Mouse (Mus musculus) frontal cortex, postnatal 25 days (tissue): ENCODE data around the gene Olfr573-ps1.

Experiments used
- DNase-seq, 2 experiments: peaks; one replicate each; pipeline ENCODE4 v3.0.0; 2022; ENCODE audit warnings: low spot score in 2 of 2

Gene Olfr573-ps1

DNA sequence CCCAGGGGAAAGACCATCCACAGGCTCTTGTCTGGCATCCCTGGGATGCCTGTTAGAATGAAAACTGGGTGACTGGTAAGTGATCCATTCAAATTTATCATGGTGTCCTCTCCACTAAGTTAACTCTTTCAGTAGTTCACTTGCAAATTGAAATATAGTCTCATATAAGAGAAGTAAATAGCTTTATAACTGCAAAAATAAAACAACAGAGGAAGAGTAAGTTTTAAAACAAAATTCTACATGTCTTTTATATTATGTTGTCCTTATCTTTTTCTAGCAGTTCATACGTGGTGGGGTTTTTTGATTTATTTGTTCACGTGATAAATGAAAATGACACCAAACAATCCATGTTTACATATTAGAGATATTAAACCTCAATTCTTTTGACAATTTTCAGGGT lies at the start of gene Olfr573-ps1:
Gene Olfr573-ps1 (minus strand): TSS at position 101 of the 400 bp plus-strand sequence.
- no peak for DNase-seq

DNA sequence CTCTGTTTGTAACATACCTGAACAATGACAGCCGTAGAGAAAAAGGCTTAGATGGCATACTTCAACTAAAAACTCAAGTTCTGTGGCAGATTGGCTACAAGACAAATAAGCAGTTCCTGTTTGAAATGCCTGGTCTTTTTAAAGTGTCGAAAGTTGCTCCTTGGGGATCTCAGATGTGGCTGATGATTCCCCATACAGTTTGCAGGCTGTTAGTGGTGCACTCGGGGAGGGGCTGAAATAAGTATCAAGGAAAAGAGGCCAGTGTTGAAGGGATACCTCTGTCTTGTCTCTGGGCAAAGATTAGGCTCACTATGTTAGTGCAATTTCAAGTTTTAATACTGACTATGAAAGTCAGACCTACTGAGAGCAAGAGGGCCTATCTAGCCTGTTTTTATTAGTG lies 46.8 kb upstream of the Olfr573-ps1 start, which contains the start of gene Olfr578:
Gene Olfr578 (minus strand): TSS at position 101 of the 400 bp plus-strand sequence.
- no peak for DNase-seq

DNA sequence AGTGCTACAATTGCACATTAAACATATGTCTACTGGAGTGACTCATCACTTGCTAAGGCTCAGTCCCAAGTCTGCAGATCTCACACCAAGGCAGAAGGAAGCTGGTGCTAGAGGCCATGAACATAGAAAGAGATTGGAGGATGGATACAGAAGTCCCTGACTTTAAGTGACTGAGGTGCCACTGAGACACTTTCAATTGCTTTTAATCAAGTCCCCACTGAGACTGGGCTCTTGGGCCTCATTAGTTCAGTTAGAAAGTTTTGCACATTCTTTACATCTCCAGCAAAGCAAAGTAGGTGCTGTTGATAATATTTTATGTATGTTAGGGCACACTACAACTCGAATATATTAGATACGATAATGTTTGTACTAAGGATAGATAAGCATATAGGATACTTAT lies 33.5 kb upstream of the Olfr573-ps1 start, which contains the start of gene Olfr577:
Gene Olfr577 (minus strand): TSS at position 101 of the 400 bp plus-strand sequence.
- no peak for DNase-seq

DNA sequence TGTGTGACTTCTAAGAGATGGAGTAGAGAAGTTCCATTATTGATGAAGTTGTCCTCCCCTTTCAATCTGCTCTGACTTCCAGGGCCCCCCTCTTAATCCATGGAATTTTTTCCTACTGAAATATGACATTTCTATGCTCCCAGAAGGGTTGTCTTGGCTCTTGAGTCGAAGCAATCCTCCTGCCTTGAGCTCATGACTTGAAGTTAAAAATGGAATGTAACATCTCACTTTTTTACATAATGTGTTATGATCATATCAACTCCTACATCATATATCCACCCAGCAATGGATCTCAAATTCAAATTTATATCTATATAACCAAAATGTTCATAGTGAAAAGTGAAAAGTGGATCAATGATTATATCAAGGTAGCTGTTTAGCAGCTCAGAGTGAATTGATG lies 32.0 kb upstream of the Olfr573-ps1 start:
- DNase-seq = no peak

DNA sequence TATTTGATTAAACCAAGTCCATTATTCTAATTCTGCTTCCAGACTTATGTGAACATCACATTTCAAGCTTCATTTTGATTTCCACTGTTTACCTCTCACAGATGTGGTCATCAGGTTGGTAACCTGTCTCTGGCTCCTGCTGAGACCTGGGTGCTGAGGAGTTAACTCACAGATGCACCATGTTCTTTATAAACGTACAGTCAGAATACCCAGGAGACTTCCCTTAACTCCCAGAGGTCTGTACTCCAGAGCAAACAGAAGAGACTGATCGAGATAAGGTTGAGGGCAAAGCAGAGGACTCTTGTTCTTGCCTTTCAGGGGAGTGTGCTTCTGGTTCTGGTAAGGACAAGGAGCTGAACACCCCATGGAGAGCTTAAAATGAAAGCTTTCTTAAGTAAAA lies 20.0 kb upstream of the Olfr573-ps1 start, which contains the start of gene Olfr576:
Gene Olfr576 (plus strand): TSS at position 301 of the 400 bp plus-strand sequence.
- no peak for DNase-seq

DNA sequence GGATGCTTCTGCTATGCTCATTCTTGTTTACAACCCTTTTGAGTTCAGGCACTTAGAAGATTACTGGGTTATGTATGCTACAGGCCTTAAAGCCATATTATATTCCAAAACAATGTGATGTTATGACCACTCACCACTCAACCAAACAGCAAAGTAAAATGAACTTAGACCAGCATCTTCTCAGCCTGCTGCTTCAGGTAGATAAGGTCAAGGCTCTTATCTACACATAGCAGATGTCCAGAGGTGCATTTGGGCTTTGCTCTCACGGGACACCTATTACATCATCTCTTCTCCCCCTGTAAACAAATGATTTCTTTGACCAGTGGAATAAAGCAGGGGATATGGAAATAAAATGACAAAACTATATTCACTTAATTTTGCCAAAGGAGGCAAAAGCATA lies 16.2 kb upstream of the Olfr573-ps1 start, which contains the start of gene Olfr575:
Gene Olfr575 (minus strand): TSS at position 183 of the 400 bp plus-strand sequence.
- DNase-seq = no peak

- DNase-seq = no peak
These were observed 15.8 kb upstream of the Olfr573-ps1 start for GRCm38 (mm10) chr7:102958137-102958536.

GRCm38 (mm10) chr7:102950732-102951131 lies 8.4 kb upstream of the Olfr573-ps1 start:
- DNase-seq = no peak

DNA sequence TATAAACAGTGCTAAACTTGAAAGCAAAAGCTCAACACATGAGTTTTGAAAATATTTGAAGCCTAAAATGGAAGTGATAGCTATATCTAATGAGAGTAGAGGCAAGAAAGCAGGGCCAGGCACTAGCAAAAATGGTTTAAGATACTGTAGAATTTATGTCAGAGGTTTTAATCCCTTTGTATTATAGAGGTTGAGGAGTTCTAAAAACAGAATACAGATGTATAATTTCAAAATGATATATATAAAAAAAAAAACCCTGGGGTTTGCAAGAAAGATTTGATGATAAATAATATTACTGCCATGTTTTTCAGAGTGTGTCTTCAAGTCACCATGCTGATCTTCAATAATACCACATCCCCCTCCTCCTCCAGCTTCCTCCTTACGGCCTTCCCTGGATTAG lies 5.8 kb upstream of the Olfr573-ps1 start, which contains the start of gene Olfr574:
Gene Olfr574 (plus strand): TSS at position 301 of the 400 bp plus-strand sequence.
- no peak for DNase-seq

DNA sequence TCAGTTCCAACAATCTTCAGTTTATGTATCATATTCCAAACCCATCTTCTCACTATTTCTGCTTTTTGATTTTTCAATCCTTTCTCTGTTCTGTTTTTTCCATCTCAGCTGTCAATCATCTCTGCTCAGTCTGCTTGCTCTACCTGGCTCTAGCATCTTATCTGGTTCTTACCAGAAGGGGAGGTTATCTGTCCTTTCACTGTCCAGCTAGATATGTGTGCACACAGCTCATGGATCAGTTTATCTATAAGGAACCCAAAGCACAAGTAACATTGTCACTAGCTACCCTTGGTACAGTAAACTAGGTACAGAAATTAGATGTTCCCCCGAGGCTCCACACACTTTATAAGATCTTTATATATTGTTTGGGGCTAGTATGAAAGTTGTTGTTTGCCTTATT lies 1.0 kb upstream of the Olfr573-ps1 start:
- no peak for DNase-seq

DNA sequence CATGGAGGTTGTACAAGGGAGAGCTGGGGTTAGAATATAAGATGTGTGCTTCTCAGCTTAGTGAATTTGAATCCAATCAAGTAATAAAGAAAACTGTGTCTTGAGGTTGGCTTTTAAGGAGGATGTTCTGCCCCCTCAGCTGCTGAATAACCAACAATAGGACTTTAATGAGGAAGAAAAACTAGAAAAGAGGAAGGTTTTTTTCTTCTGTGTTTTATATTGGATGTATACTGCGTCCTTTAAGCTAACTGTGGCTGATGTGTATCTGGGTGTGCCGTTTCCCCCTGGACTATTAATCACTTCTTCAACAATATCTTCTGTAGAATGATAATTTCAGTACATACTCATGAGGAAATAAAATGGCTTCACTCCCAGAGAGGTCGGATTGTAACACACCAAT lies 15.3 kb downstream of the Olfr573-ps1 start:
- DNase-seq = no peak

DNA sequence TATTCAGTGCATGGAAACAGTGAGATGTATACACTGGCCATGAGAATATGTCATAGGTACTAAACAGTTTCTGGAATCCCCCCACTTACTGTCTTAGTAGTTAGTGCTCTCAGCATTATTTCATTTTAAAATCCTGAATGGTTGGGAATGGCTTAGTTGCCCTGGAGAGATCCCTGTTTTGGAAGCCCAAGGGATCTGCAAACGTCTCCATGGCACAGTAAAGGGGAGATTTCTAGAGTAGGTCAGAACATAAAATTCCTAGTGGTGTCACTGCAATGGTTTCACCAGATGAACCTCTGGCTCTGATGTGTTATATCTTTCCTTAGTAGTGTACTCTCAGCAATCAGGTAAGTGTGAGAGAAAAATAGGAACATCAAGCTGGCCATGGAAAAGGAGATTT lies 18.3 kb downstream of the Olfr573-ps1 start, which contains the start of gene Olfr572:
Gene Olfr572 (plus strand): TSS at position 301 of the 400 bp plus-strand sequence.
- no peak for DNase-seq

- no peak for DNase-seq
These were observed 22.7 kb downstream of the Olfr573-ps1 start for GRCm38 (mm10) chr7:102919632-102920031.

- no peak for DNase-seq
These were observed 25.1 kb downstream of the Olfr573-ps1 start, which contains the start of gene Olfr571 for GRCm38 (mm10) chr7:102917032-102917875. Gene Olfr571 (minus strand): TSS chr7:102917536.

DNA sequence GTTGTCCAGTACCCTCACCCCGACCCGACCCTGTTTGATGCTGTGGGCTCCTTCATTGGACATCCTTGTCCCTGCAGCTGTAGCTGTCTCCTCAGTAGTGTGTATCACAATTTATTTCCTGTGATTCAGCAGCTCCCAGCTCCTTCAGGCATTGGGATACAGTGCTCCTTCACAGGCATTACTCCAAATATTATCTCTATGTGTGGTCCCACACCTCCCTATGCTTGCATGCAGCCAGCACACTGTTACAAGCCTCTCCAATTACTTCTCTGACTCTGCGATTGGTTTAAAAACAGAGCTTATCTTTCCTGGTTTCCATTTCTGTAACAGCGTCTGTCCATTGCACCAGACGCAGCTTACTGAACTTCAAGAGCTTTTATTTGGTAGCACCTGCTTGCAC lies 26.0 kb downstream of the Olfr573-ps1 start:
- DNase-seq = no peak

GRCm38 (mm10) chr7:102915261-102915660 lies 27.1 kb downstream of the Olfr573-ps1 start:
- DNase-seq = no peak
